Mouse (Mus musculus): ENCODE results near the gene Chp1. TPM values are rescaled to one million over a fixed set of nuclear protein-coding genes. Genes with fewer than 3 reads are reported as not detected.
A peak's percentile ranks its signal among the peaks of the same experiment; 100 is the strongest.

Gene Chp1
- polyA plus RNA-seq, 1 experiment from 2014 or later: 67.7 TPM

GRCm38 (mm10) chr2:119581571-119581970, 34.1 kb downstream of the Chp1 start:
- no peak overlapping the region for H3K9ac ChIP-seq (replicated peaks; ENCODE audit: low read depth, low read length)
- H3K4me2 ChIP-seq (replicated peaks; ENCODE audit: low read depth, low read length): no peak overlapping the region
- H3K9me3 ChIP-seq (ENCODE audit: control insufficient read depth, low read depth, low read length): no peaks in the 10 kb centered on the region
- no peak for ATAC-seq (ENCODE audit: insufficient number of reproducible peaks, insufficient read depth, low FRiP score, low read depth)
- H3K4me3 ChIP-seq (ENCODE audit: low read depth, low read length): no peak overlapping the region
- H3K27me3 ChIP-seq (ENCODE audit: control insufficient read depth, insufficient read depth, low read length): no peaks in the 10 kb centered on the region
- 86% methylated on average over 3 of the region's 3 CpGs for WGBS
- no peaks in the 10 kb centered on the region; the same call in 1 of the 2 replicates for H3K36me3 ChIP-seq (ENCODE audit: control insufficient read depth, insufficient read depth, low read length)
- no peak overlapping the region for H3K27ac ChIP-seq (ENCODE audit: low read length)
- H3K4me1 ChIP-seq (ENCODE audit: control insufficient read depth, insufficient read depth, low read length): no peaks in the 10 kb centered on the region

- no peak overlapping the region for H3K9ac ChIP-seq (replicated peaks; ENCODE audit: low read depth, low read length)
- 76% methylated on average over 2 of the region's 2 CpGs for WGBS
- H3K36me3 ChIP-seq (ENCODE audit: control insufficient read depth, insufficient read depth, low read length): no peaks in the 10 kb centered on the region; the same call in 1 of the 2 replicates
- no peaks in the 10 kb centered on the region for H3K27me3 ChIP-seq (ENCODE audit: control insufficient read depth, insufficient read depth, low read length)
- ATAC-seq (ENCODE audit: insufficient number of reproducible peaks, insufficient read depth, low FRiP score, low read depth): no peak
- no peak overlapping the region for H3K27ac ChIP-seq (ENCODE audit: low read length)
- H3K9me3 ChIP-seq (ENCODE audit: control insufficient read depth, low read depth, low read length): no peaks in the 10 kb centered on the region
- H3K4me3 ChIP-seq (ENCODE audit: low read depth, low read length): no peak overlapping the region
- no peak overlapping the region for H3K4me2 ChIP-seq (replicated peaks; ENCODE audit: low read depth, low read length)
- no peaks in the 10 kb centered on the region for H3K4me1 ChIP-seq (ENCODE audit: control insufficient read depth, insufficient read depth, low read length)
Measured at GRCm38 (mm10) chr2:119583439-119583838, 35.9 kb downstream of the Chp1 start.

- Histone ChIP-seq H3K36me3 (ENCODE audit: control insufficient read depth, insufficient read depth, low read length) (no peaks in the 10 kb centered on the region; the same call in 1 of the 2 replicates), H3K4me1 (ENCODE audit: control insufficient read depth, insufficient read depth, low read length) (no peaks in the 10 kb centered on the region), H3K4me3 (ENCODE audit: low read depth, low read length) (no peak overlapping the region), H3K27ac (ENCODE audit: low read length) (no peak overlapping the region), H3K4me2 (replicated peaks; ENCODE audit: low read depth, low read length) (no peak overlapping the region), H3K27me3 (ENCODE audit: control insufficient read depth, insufficient read depth, low read length) (no peaks in the 10 kb centered on the region), H3K9ac (replicated peaks; ENCODE audit: low read depth, low read length) (no peak overlapping the region), H3K9me3 (ENCODE audit: control insufficient read depth, low read depth, low read length) (no peaks in the 10 kb centered on the region)
- ATAC-seq (ENCODE audit: insufficient number of reproducible peaks, insufficient read depth, low FRiP score, low read depth): no peak
- WGBS: 83% methylated on average over 8 of the region's 8 CpGs
Measured at GRCm38 (mm10) chr2:119584282-119584681, 36.8 kb downstream of the Chp1 start.

- no peak for ATAC-seq (ENCODE audit: insufficient number of reproducible peaks, insufficient read depth, low FRiP score, low read depth)
- Histone ChIP-seq H3K27me3 (ENCODE audit: control insufficient read depth, insufficient read depth, low read length) (no peaks in the 10 kb centered on the region), H3K4me2 (replicated peaks; ENCODE audit: low read depth, low read length) (no peak overlapping the region), H3K4me1 (ENCODE audit: control insufficient read depth, insufficient read depth, low read length) (no peaks in the 10 kb centered on the region), H3K9me3 (ENCODE audit: control insufficient read depth, low read depth, low read length) (no peaks in the 10 kb centered on the region), H3K4me3 (ENCODE audit: low read depth, low read length) (no peak overlapping the region), H3K9ac (replicated peaks; ENCODE audit: low read depth, low read length) (no peak overlapping the region), H3K27ac (ENCODE audit: low read length) (no peak overlapping the region), H3K36me3 (ENCODE audit: control insufficient read depth, insufficient read depth, low read length) (no peaks in the 10 kb centered on the region; the same call in 1 of the 2 replicates)
- 16% methylated on average over 4 of the region's 4 CpGs for WGBS
Measured at GRCm38 (mm10) chr2:119587383-119587782, 39.9 kb downstream of the Chp1 start.

- H3K9me3 ChIP-seq (ENCODE audit: control insufficient read depth, low read depth, low read length): no peaks in the 10 kb centered on the region
- 0 out of 2 replicates have a peak, but pooled peaks cover 1% of the 10 kb centered on the region for H3K36me3 ChIP-seq (ENCODE audit: control insufficient read depth, insufficient read depth, low read length)
- H3K27me3 ChIP-seq (ENCODE audit: control insufficient read depth, insufficient read depth, low read length): no peaks in the 10 kb centered on the region
- H3K4me1 ChIP-seq (ENCODE audit: control insufficient read depth, insufficient read depth, low read length): peaks cover 5% of the 10 kb centered on the region; the same call in 1 of the 2 replicates
- 87% methylated on average over 3 of the region's 3 CpGs for WGBS
- H3K9ac ChIP-seq (replicated peaks; ENCODE audit: low read depth, low read length): no peak overlapping the region
- no peak for ATAC-seq (ENCODE audit: insufficient number of reproducible peaks, insufficient read depth, low FRiP score, low read depth)
- H3K4me3 ChIP-seq (ENCODE audit: low read depth, low read length): no peak overlapping the region
- H3K27ac ChIP-seq (ENCODE audit: low read length): no peak overlapping the region
- H3K4me2 ChIP-seq (replicated peaks; ENCODE audit: low read depth, low read length): no peak overlapping the region
Measured at GRCm38 (mm10) chr2:119591247-119591646, 43.8 kb downstream of the Chp1 start.

- Histone ChIP-seq H3K36me3 (ENCODE audit: control insufficient read depth, insufficient read depth, low read length) (peaks cover 22% of the 10 kb centered on the region), H3K4me1 (ENCODE audit: control insufficient read depth, insufficient read depth, low read length) (peaks cover 5% of the 10 kb centered on the region; the same call in 1 of the 2 replicates), H3K9ac (replicated peaks; ENCODE audit: low read depth, low read length) (no peak overlapping the region), H3K4me3 (ENCODE audit: low read depth, low read length) (peak overlapping the region; percentile 85; the same call in 1 of the 2 replicates), H3K4me2 (replicated peaks; ENCODE audit: low read depth, low read length) (peak overlapping the region; percentile 41), H3K27ac (ENCODE audit: low read length) (peak overlapping the region; percentile 69), H3K9me3 (ENCODE audit: control insufficient read depth, low read depth, low read length) (no peaks in the 10 kb centered on the region), H3K27me3 (ENCODE audit: control insufficient read depth, insufficient read depth, low read length) (no peaks in the 10 kb centered on the region)
- WGBS: 6% methylated on average over 7 of the region's 7 CpGs
- peak; percentile 8; the same call in 1 of the 2 replicates for ATAC-seq (ENCODE audit: insufficient number of reproducible peaks, insufficient read depth, low FRiP score, low read depth)
Measured at GRCm38 (mm10) chr2:119593765-119594112, 46.2 kb downstream of the Chp1 start.

- H3K36me3 ChIP-seq (ENCODE audit: control insufficient read depth, insufficient read depth, low read length): peaks cover 28% of the 10 kb centered on the region
- H3K4me3 ChIP-seq (ENCODE audit: low read depth, low read length): peak overlapping the region; percentile 85
- H3K4me2 ChIP-seq (replicated peaks; ENCODE audit: low read depth, low read length): peak overlapping the region; percentile 55
- H3K27me3 ChIP-seq (ENCODE audit: control insufficient read depth, insufficient read depth, low read length): no peaks in the 10 kb centered on the region
- H3K4me1 ChIP-seq (ENCODE audit: control insufficient read depth, insufficient read depth, low read length): peaks cover 5% of the 10 kb centered on the region; the same call in 1 of the 2 replicates
- peak overlapping the region; percentile 77 for H3K27ac ChIP-seq (ENCODE audit: low read length)
- WGBS: under 1% methylated on average over 61 of the region's 61 CpGs
- peak overlapping the region; percentile 88 for H3K9ac ChIP-seq (replicated peaks; ENCODE audit: low read depth, low read length)
- no peaks in the 10 kb centered on the region for H3K9me3 ChIP-seq (ENCODE audit: control insufficient read depth, low read depth, low read length)
- peak; percentile 98 for ATAC-seq (ENCODE audit: insufficient number of reproducible peaks, insufficient read depth, low FRiP score, low read depth)
Measured at GRCm38 (mm10) chr2:119594113-119594981, 46.9 kb downstream of the Chp1 start.

- Histone ChIP-seq H3K9me3 (ENCODE audit: control insufficient read depth, low read depth, low read length) (no peaks in the 10 kb centered on the region), H3K27ac (ENCODE audit: low read length) (no peak overlapping the region)
- WGBS: 31% methylated on average over 4 of the region's 4 CpGs
Measured at GRCm38 (mm10) chr2:119595308-119595707, 47.8 kb downstream of the Chp1 start.

More at GRCm38 (mm10) chr2:119595308-119595707, 47.8 kb downstream of the Chp1 start:
- peak overlapping the region; percentile 55 for H3K4me2 ChIP-seq (replicated peaks; ENCODE audit: low read depth, low read length)
- H3K9ac ChIP-seq (replicated peaks; ENCODE audit: low read depth, low read length): peak overlapping the region; percentile 88; the same call in 1 of the 2 replicates
- peak overlapping the region; percentile 85 for H3K4me3 ChIP-seq (ENCODE audit: low read depth, low read length)
- ATAC-seq (ENCODE audit: insufficient number of reproducible peaks, insufficient read depth, low FRiP score, low read depth): no peak
- H3K4me1 ChIP-seq (ENCODE audit: control insufficient read depth, insufficient read depth, low read length): peaks cover 5% of the 10 kb centered on the region; the same call in 1 of the 2 replicates
- no peaks in the 10 kb centered on the region for H3K27me3 ChIP-seq (ENCODE audit: control insufficient read depth, insufficient read depth, low read length)
- peaks cover 34% of the 10 kb centered on the region for H3K36me3 ChIP-seq (ENCODE audit: control insufficient read depth, insufficient read depth, low read length)
